Mouse (Mus musculus): ENCODE measurements around the gene Mitf.

The Mitf gene

DNA sequence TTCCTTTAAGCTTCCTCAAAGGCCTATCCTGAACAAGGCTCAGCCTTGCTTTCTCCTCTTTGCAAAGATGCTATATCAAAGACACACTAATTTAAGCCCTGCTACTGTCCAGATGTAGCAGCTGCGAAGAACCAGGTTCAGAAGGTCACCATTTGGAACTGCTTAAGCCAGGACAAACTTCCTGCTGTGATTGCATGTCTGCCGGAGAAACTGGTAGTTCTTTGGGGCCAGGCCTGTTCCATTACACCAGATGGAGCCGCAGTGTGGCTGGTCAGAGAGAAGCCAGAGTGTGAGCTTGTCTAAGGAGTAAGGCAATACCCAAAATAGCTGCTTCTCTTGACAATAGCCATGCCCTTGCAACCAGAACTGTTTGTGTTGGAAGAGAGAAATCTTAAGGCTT is 75.1 kb downstream of the Mitf start:
- DNase-seq (ENCODE audit: low read depth, low spot score), result no peak

DNA sequence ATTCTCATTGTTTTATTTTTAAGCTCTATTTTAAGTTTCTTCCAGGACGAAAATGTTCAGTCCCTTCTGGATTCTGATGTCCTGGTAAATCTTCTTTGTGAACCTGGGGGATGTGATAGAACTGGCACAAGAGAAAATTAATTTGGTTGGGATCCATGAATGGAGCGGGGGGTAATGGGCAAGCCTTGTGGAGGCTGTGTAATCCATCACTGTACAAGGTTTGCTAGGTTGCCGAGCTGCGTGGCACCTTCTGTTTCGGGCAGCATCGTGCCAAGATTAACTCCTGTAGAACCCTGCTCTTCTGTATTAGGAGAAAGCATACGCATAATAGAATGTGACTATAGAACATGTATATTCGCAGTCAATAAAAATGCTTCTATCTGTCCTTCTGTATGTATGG is 76.1 kb downstream of the Mitf start:
- no peak for DNase-seq (ENCODE audit: low read depth, low spot score)

DNA sequence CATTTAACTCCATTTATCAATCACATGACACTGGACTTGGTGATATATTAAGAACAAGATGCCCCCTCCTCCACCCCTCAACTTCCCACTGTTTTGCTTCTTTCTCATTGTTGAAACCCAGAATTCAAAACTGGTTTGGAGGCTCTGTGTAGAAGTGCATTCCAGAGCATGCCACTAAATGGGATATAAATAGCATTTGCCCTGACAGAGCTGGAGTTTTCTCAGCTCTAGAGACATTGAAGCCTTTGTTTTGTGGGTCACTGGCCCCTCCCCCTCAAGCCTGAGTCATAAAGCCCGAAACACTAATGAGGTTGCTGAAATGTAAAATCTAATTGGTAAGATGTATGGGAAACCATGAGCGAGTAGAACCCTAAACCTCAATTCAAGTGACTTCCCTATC is 76.6 kb downstream of the Mitf start:
- DNase-seq (ENCODE audit: low read depth, low spot score), result no peak

DNA sequence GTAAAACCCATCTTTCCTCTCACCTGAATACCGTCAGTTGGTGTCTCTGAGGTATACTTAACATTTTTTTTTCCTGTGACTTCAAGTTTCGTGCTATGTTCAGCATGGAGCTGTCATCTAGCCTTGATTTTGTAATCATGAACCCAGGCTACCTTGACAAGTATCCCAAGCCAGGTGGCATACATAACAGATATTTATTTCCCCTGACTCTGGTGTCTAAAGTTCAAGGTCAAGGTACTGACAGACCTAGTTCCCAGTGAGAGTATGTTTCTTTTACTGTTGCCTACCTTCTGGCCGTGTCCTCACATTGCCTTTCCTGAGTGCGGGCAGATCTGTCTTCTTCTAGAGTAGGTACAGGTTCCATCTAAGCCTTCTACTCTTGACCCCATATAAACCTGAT is 78.1 kb downstream of the Mitf start:
- no peak for DNase-seq (ENCODE audit: low read depth, low spot score)

GRCm38 (mm10) chr6:97885606-97886005 is 78.8 kb downstream of the Mitf start:
- no peak for DNase-seq (ENCODE audit: low read depth, low spot score)

DNA sequence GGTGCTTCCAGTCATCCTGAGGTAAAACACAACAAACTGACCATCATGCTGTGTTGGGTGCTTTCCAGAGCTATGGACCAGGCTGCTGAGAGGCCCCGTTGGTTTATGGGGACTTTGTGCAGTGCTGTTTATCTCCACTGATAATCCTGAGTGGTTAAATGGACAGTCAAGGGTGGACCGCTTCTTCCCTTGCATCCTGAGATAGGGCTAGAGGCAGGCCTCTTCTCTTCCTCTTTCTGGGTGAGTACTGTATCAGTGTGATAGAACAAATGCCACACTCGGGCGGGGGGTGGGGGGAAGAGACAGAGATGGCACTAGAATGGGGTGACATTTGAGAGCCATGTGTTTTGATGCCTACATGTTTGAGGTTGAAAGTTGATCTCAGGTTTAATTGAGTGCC is 81.0 kb downstream of the Mitf start:
- DNase-seq (ENCODE audit: low read depth, low spot score), result no peak

DNA sequence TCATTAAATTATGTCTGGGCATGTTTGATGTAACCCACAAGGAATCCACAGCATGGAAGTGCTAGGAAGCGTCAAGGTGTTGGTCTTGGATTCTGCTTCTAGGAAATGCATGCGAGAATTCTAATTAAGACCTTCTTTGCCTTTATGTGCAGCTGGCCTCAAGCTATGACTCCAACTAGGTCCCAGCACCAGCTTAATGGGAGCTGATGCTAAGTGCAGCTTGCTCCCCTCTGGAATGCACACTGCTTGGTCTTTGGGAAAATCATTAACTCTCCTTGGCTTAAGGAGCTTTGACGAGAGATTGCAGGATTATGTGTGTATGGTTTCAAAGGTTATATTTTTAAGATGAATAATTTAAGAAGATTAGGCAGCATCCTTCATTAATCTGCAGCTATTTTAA is 81.7 kb downstream of the Mitf start:
- no peak for DNase-seq (ENCODE audit: low read depth, low spot score)

GRCm38 (mm10) chr6:97893546-97893945 is 86.7 kb downstream of the Mitf start:
- no peak for DNase-seq (ENCODE audit: low read depth, low spot score)

- DNase-seq (ENCODE audit: low read depth, low spot score), result no peak
These were observed 90.3 kb downstream of the Mitf start for GRCm38 (mm10) chr6:97897191-97897590.

DNA sequence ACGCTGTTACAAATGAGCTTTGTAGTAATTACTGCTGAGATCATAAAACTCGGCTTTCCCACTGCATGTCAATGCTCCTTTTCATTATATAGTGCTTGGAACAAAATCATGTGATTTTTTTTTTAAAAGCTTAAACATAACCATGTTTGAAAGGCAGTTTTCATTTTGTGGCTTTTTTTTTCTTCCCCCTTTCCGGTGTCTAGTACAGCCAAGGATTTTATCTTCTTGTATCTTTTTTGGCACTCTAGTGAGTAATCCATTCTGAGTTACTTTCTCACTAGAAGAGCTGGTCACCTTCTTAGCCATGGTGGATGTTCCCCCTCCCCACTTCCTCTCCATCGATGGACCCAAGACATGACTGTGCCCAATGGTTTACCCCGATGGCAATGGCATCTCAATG is 91.2 kb downstream of the Mitf start:
- no peak for DNase-seq (ENCODE audit: low read depth, low spot score)

GRCm38 (mm10) chr6:97901561-97901960 is 94.7 kb downstream of the Mitf start:
- DNase-seq (ENCODE audit: low read depth, low spot score), result no peak

DNA sequence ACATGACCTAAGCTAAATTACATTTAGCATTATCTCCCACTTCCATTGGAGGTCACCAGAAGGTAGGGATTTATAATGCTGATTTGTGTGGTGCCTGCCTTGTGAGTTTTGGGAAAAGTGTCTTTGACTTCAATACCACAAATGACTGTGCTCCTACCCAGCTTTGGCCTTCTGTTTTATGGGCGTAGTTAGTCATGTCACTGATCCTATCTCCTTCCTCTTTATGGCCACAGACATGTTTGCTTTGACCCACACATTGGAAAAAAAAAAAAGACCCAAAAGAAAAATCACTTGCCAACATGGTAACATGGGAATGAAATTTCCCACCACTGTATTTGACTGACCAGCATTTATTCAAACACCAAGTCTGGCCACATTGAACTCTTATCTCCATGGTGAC is 95.4 kb downstream of the Mitf start:
- DNase-seq (ENCODE audit: low read depth, low spot score), result no peak

DNA sequence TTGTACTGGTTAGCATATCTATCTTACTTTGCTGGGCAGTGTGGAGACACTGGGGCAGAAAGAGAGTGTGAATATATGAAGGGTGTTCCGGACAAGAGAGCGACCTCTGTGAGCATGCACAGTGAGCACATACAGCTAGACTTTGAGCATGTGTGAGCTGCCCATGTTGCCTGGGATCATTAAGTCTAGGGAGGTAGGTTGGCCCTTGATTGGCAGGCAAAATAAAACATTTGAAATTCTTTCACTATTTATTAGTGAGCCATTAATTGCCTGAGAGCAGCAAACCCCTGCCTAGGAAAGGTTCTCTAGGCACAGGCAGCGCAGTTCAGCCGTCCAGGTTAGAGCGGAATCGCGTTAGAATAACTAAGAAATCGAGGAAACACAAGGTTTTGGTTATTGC is 107.9 kb downstream of the Mitf start:
- no peak for DNase-seq (ENCODE audit: low read depth, low spot score)

- DNase-seq (ENCODE audit: low read depth, low spot score), result no peak
These were observed 109.6 kb downstream of the Mitf start for GRCm38 (mm10) chr6:97916386-97916903.

- no peak for DNase-seq (ENCODE audit: low read depth, low spot score)
These were observed 111.2 kb downstream of the Mitf start for GRCm38 (mm10) chr6:97918051-97918450.

GRCm38 (mm10) chr6:97918481-97918880 is 111.6 kb downstream of the Mitf start:
- no peak for DNase-seq (ENCODE audit: low read depth, low spot score)

GRCm38 (mm10) chr6:97919287-97919686 is 112.4 kb downstream of the Mitf start:
- no peak for DNase-seq (ENCODE audit: low read depth, low spot score)

DNA sequence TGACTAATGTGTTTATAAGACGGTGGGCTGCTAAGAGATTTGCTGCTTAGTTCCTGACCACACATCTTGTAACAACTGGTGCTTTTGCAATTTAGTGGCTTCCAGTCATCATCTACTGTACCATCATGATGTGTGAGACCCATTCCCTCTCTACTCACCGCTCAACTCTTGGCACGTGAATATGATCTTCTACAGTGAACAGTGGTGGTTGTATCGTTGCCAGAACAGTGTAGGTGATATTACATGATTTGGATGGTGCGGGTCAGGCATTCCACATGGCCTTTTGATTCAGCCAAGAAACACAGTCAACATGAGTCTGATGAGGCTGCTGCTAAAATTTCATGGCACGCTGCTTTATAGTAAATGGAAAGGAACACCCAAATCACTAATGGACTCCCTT is 114.7 kb downstream of the Mitf start:
- DNase-seq (ENCODE audit: low read depth, low spot score), result no peak

- DNase-seq (ENCODE audit: low read depth, low spot score), result no peak
These were observed 117.4 kb downstream of the Mitf start for GRCm38 (mm10) chr6:97924221-97924620.

GRCm38 (mm10) chr6:97929051-97929450 is 122.2 kb downstream of the Mitf start:
- DNase-seq (ENCODE audit: low read depth, low spot score), result no peak

- no peak for DNase-seq (ENCODE audit: low read depth, low spot score)
These were observed 122.6 kb downstream of the Mitf start for GRCm38 (mm10) chr6:97929466-97929865.

- DNase-seq (ENCODE audit: low read depth, low spot score), result no peak
These were observed 130.3 kb downstream of the Mitf start for GRCm38 (mm10) chr6:97937139-97937538.

GRCm38 (mm10) chr6:97937897-97938614 is 131.2 kb downstream of the Mitf start:
- no peak for DNase-seq (ENCODE audit: low read depth, low spot score)

- DNase-seq (ENCODE audit: low read depth, low spot score), result no peak
These were observed 134.1 kb downstream of the Mitf start for GRCm38 (mm10) chr6:97940916-97941315.
